Mouse (Mus musculus) erythroblast, embryonic 14.5 days (primary cell): ENCODE data around the gene Gm11563.

Source experiments
- GATA1 ChIP-seq: IDR thresholded peaks from 2 replicates; pipeline ENCODE4 v1.6.1; 2012; ENCODE audit warnings: low read length, inconsistent platforms, mixed read lengths
- TAL1 ChIP-seq: IDR thresholded peaks from 3 replicates; pipeline ENCODE4 v1.6.1; 2012; ENCODE audit warnings: low read length, inconsistent platforms, mixed read lengths

GRCm38 (mm10) chr11:99634653-99635134 is 24.1 kb downstream of the Gm11563 start, which contains the start of gene Krtap4-2:
- TF ChIP-seq GATA1 (no peak), TAL1 (no peak)
